In the genomic region with DNA sequence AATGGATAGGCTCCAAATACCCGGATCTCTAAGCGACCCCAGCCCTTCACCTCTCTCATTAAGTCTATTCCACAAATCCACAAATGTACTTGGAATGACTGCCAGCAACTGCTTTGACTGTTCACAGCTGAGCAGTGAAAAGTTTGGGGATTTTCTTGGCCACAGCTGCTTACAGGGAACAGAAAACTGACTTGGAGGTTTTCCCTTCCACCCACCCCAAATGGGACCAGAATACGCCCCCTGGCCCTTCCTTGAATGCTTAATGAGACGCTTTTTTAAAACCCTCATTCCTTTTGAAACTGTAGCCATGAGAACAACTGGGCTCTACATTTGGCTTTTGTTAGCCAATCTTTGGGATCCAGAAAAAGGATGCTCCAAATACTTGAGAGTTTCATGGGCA, we compare ENCODE assay signal across 24 mouse cellular contexts. TPM values are rescaled to one million over a fixed set of nuclear protein-coding genes. Genes with fewer than 3 reads are reported as not detected.
DNase-seq lines count a peak whose midpoint lies in the region; ATAC-seq and TF ChIP-seq lines count a peak whose summit lies in the region.
"Had no signal": no experiment of that assay in that cellular context is flagged by ENCODE, and none has a peak within 500 bp of the region (broad histone marks: within the 10 kb centered on the region; RNA-seq: fewer than 3 reads in every experiment).

No protein-coding gene starts in this region.

- intact Hi-C loops in left cerebral cortex, postnatal 14 days (cut with DNase I) = no loop called here

- no peak overlapping the region for H3K9ac ChIP-seq in forebrain, embryonic 14.5 days (ENCODE audit: low read length)
- H3K9ac ChIP-seq in forebrain, embryonic 12.5 days = no peak overlapping the region
- no peak overlapping the region for H3K9ac ChIP-seq in lung, postnatal 0 days (replicated peaks; ENCODE audit: low read depth)
- H3K9ac ChIP-seq: embryonic facial prominence, embryonic 13.5 days; midbrain, embryonic 12.5 days; stomach, embryonic 15.5 days had no signal

- H3K27me3 ChIP-seq in forebrain, embryonic 14.5 days (replicated peaks; ENCODE audit: control insufficient read depth, insufficient read depth, low read length) = no peaks in the 10 kb centered on the region
- no peaks in the 10 kb centered on the region for H3K27me3 ChIP-seq in forebrain, embryonic 12.5 days
- H3K27me3 ChIP-seq in lung, postnatal 0 days (replicated peaks; ENCODE audit: insufficient read depth, low read length) = no peaks in the 10 kb centered on the region
- H3K27me3 ChIP-seq: embryonic facial prominence, embryonic 13.5 days; midbrain, embryonic 12.5 days; stomach, embryonic 15.5 days had no signal

- TF ChIP-seq CTCF in brain, embryonic 14.5 days (IDR thresholded peaks at IDR 0.05; ENCODE audit: borderline replicate concordance, extremely low read depth, insufficient read depth, insufficient read length) = no peak
- TF ChIP-seq CTCF in lung, postnatal 0 days (IDR thresholded peaks at IDR 0.05) = no peak

- no peak for ATAC-seq in forebrain, embryonic 14.5 days
- no peak for ATAC-seq in forebrain, embryonic 12.5 days (ENCODE audit: low FRiP score)
- ATAC-seq in lung, postnatal 0 days = no peak
- ATAC-seq: intestine, postnatal 0 days had no signal

- DNase-seq in forebrain, embryonic 14.5 days (ENCODE audit: low spot score) = peak; percentile 8
- DNase-seq in layer of hippocampus, adult 18-20 months (ENCODE audit: low spot score in 2 of 2) = peak; percentile 2 to 43
- DNase-seq in layer of hippocampus, adult 9-10 months (ENCODE audit: low spot score) = no peak
- peak; percentile 43 for DNase-seq in brain, embryonic 14.5 days (ENCODE audit: low read depth)
- DNase-seq in left cerebral cortex, postnatal 14 days (ENCODE audit: low spot score in 2 of 2) = peak; percentile 35 to 58
- DNase-seq in lung, postnatal 0 days (ENCODE audit: low spot score) = no peak
- DNase-seq in adrenal gland, postnatal 36 days = no peak
- DNase-seq: kidney, postnatal 10 days; liver; lung, adult 18-20 months; lung, postnatal 4 days; thymus, postnatal 14 days had no signal

- H3K4me3 ChIP-seq in forebrain, embryonic 14.5 days (ENCODE audit: low read depth, low read length) = no peak overlapping the region
- no peak overlapping the region for H3K4me3 ChIP-seq in forebrain, embryonic 12.5 days (replicated peaks)
- H3K4me3 ChIP-seq in lung, postnatal 0 days (ENCODE audit: low read depth, low read length) = no peak overlapping the region
- H3K4me3 ChIP-seq: embryonic facial prominence, embryonic 13.5 days; forebrain, embryonic 10.5 days; midbrain, embryonic 12.5 days; stomach, embryonic 15.5 days had no signal

- H3K9me3 ChIP-seq in forebrain, embryonic 14.5 days (replicated peaks; ENCODE audit: control insufficient read depth, low read length) = no peaks in the 10 kb centered on the region
- H3K9me3 ChIP-seq in forebrain, embryonic 12.5 days = no peaks in the 10 kb centered on the region
- H3K9me3 ChIP-seq in lung, postnatal 0 days (ENCODE audit: low read length) = no peaks in the 10 kb centered on the region
- H3K9me3 ChIP-seq: embryonic facial prominence, embryonic 13.5 days; forebrain, embryonic 10.5 days; midbrain, embryonic 12.5 days; stomach, embryonic 15.5 days had no signal

- 55% methylated on average over 4 of the region's 4 CpGs for WGBS in forebrain, embryonic 14.5 days
- 65% methylated on average over 4 of the region's 4 CpGs for WGBS in forebrain, embryonic 12.5 days
- 77% methylated on average over 4 of the region's 4 CpGs for WGBS in lung, postnatal 0 days

- no peak overlapping the region for H3K4me2 ChIP-seq in forebrain, embryonic 14.5 days (ENCODE audit: low read length)
- no peak overlapping the region for H3K4me2 ChIP-seq in forebrain, embryonic 12.5 days
- H3K4me2 ChIP-seq in lung, postnatal 0 days (replicated peaks; ENCODE audit: low read depth, low read length) = no peak overlapping the region
- H3K4me2 ChIP-seq: embryonic facial prominence, embryonic 13.5 days; midbrain, embryonic 12.5 days; stomach, embryonic 15.5 days had no signal

- no peaks in the 10 kb centered on the region for H3K36me3 ChIP-seq in forebrain, embryonic 14.5 days (ENCODE audit: control insufficient read depth, insufficient read depth, low read length)
- no peaks in the 10 kb centered on the region for H3K36me3 ChIP-seq in forebrain, embryonic 12.5 days (replicated peaks)
- H3K36me3 ChIP-seq in lung, postnatal 0 days (ENCODE audit: insufficient read depth, low read length) = no peaks in the 10 kb centered on the region
- H3K36me3 ChIP-seq: embryonic facial prominence, embryonic 13.5 days; forebrain, embryonic 10.5 days; midbrain, embryonic 12.5 days; stomach, embryonic 15.5 days had no signal

- no peak for TF ChIP-seq POLR2A in brain, embryonic 14.5 days (IDR thresholded peaks at IDR 0.05; ENCODE audit: borderline replicate concordance, extremely low read depth, insufficient read depth, insufficient read length, poor library complexity, severe bottlenecking)

- H3K27ac ChIP-seq in forebrain, embryonic 14.5 days (ENCODE audit: low read depth, low read length) = no peak overlapping the region
- no peak overlapping the region for H3K27ac ChIP-seq in forebrain, embryonic 12.5 days
- no peak overlapping the region for H3K27ac ChIP-seq in lung, postnatal 0 days (ENCODE audit: low read length)
- H3K27ac ChIP-seq: embryonic facial prominence, embryonic 13.5 days; forebrain, embryonic 10.5 days; midbrain, embryonic 12.5 days; stomach, embryonic 15.5 days had no signal

- TF ChIP-seq EP300 in lung, postnatal 0 days (IDR thresholded peaks at IDR 0.05) = no peak

- H3K4me1 ChIP-seq in forebrain, embryonic 14.5 days (ENCODE audit: control insufficient read depth, insufficient read depth, low read length) = no peaks in the 10 kb centered on the region
- H3K4me1 ChIP-seq in forebrain, embryonic 12.5 days = no peaks in the 10 kb centered on the region
- H3K4me1 ChIP-seq in lung, postnatal 0 days (ENCODE audit: insufficient read depth, low read depth, low read length) = no peaks in the 10 kb centered on the region
- H3K4me1 ChIP-seq: embryonic facial prominence, embryonic 13.5 days; forebrain, embryonic 10.5 days; midbrain, embryonic 12.5 days; stomach, embryonic 15.5 days had no signal

RNA-seq across cellular contexts. Expression of a gene that starts 8.6 kb away (rescaled TPM):
- polyA plus RNA-seq in forebrain, embryonic 14.5 days (2014; fragmentation: Nextera tagmentation; extraction: Ambion mirVana) = not detected in 2 replicates
- polyA plus RNA-seq in forebrain, embryonic 12.5 days (2016; fragmentation: Nextera tagmentation; extraction: Ambion mirVana) = not detected in 2 replicates
- total RNA-seq in layer of hippocampus, adult 18-20 months (2021) = not detected
- polyA plus RNA-seq in brain, embryonic 14.5 days (2012; rRNA removed) = not detected in 2 replicates
- not detected for total RNA-seq in left cerebral cortex, postnatal 14 days (2021)
- polyA plus RNA-seq in lung, postnatal 0 days (2015; fragmentation: Nextera tagmentation; extraction: Ambion mirVana) = not detected in 2 replicates
- total RNA-seq in adrenal gland, postnatal 36 days (2021) = not detected
- total RNA-seq: common myeloid progenitor, adult 5-6 weeks; granulocyte monocyte progenitor cell, adult 5-6 weeks; hematopoietic stem cell, adult 5-6 weeks; left cerebral cortex, adult 8-10 months had no signal
- polyA plus RNA-seq: C2C12; embryonic facial prominence, embryonic 13.5 days; forebrain, embryonic 10.5 days; heart, embryonic 14.5 days; intestine, postnatal 0 days; midbrain, embryonic 12.5 days; stomach, embryonic 15.5 days had no signal

RNA-seq across cellular contexts. Expression of a gene that starts 19.7 kb away (rescaled TPM):
- polyA plus RNA-seq in forebrain, embryonic 14.5 days (2014; fragmentation: Nextera tagmentation; extraction: Ambion mirVana) = not detected in 2 replicates
- polyA plus RNA-seq in forebrain, embryonic 12.5 days (2016; fragmentation: Nextera tagmentation; extraction: Ambion mirVana) = not detected in 2 replicates
- total RNA-seq in layer of hippocampus, adult 18-20 months (2021) = not detected
- polyA plus RNA-seq in brain, embryonic 14.5 days (2012; rRNA removed) = not detected in 2 replicates
- total RNA-seq in left cerebral cortex, postnatal 14 days (2021) = not detected
- not detected in 2 replicates for polyA plus RNA-seq in lung, postnatal 0 days (2015; fragmentation: Nextera tagmentation; extraction: Ambion mirVana)
- total RNA-seq in adrenal gland, postnatal 36 days (2021) = not detected
- total RNA-seq: common myeloid progenitor, adult 5-6 weeks; granulocyte monocyte progenitor cell, adult 5-6 weeks; hematopoietic stem cell, adult 5-6 weeks; left cerebral cortex, adult 8-10 months had no signal
- polyA plus RNA-seq: C2C12; embryonic facial prominence, embryonic 13.5 days; forebrain, embryonic 10.5 days; heart, embryonic 14.5 days; intestine, postnatal 0 days; midbrain, embryonic 12.5 days; stomach, embryonic 15.5 days had no signal

RNA-seq across cellular contexts. Expression of a gene that starts 31.6 kb away (rescaled TPM):
- not detected in 2 replicates for polyA plus RNA-seq in forebrain, embryonic 14.5 days (2014; fragmentation: Nextera tagmentation; extraction: Ambion mirVana)
- polyA plus RNA-seq in forebrain, embryonic 12.5 days (2016; fragmentation: Nextera tagmentation; extraction: Ambion mirVana) = not detected in 2 replicates
- total RNA-seq in layer of hippocampus, adult 18-20 months (2021) = not detected
- not detected in 2 replicates for polyA plus RNA-seq in brain, embryonic 14.5 days (2012; rRNA removed)
- total RNA-seq in left cerebral cortex, postnatal 14 days (2021) = not detected
- not detected in 2 replicates for polyA plus RNA-seq in lung, postnatal 0 days (2015; fragmentation: Nextera tagmentation; extraction: Ambion mirVana)
- not detected for total RNA-seq in adrenal gland, postnatal 36 days (2021)
- total RNA-seq: common myeloid progenitor, adult 5-6 weeks; granulocyte monocyte progenitor cell, adult 5-6 weeks; hematopoietic stem cell, adult 5-6 weeks; left cerebral cortex, adult 8-10 months had no signal
- polyA plus RNA-seq: C2C12; embryonic facial prominence, embryonic 13.5 days; forebrain, embryonic 10.5 days; heart, embryonic 14.5 days; intestine, postnatal 0 days; midbrain, embryonic 12.5 days; stomach, embryonic 15.5 days had no signal

RNA-seq across cellular contexts. Expression of a gene that starts 40.0 kb away (rescaled TPM):
- not detected in 2 replicates for polyA plus RNA-seq in forebrain, embryonic 14.5 days (2014; fragmentation: Nextera tagmentation; extraction: Ambion mirVana)
- not detected in 2 replicates for polyA plus RNA-seq in forebrain, embryonic 12.5 days (2016; fragmentation: Nextera tagmentation; extraction: Ambion mirVana)
- total RNA-seq in layer of hippocampus, adult 18-20 months (2021) = not detected
- polyA plus RNA-seq in brain, embryonic 14.5 days (2012; rRNA removed) = not detected in 2 replicates
- total RNA-seq in left cerebral cortex, postnatal 14 days (2021) = not detected
- not detected in 2 replicates for polyA plus RNA-seq in lung, postnatal 0 days (2015; fragmentation: Nextera tagmentation; extraction: Ambion mirVana)
- total RNA-seq in adrenal gland, postnatal 36 days (2021) = not detected
- total RNA-seq: common myeloid progenitor, adult 5-6 weeks; granulocyte monocyte progenitor cell, adult 5-6 weeks; hematopoietic stem cell, adult 5-6 weeks; left cerebral cortex, adult 8-10 months had no signal
- polyA plus RNA-seq: C2C12; embryonic facial prominence, embryonic 13.5 days; forebrain, embryonic 10.5 days; heart, embryonic 14.5 days; intestine, postnatal 0 days; midbrain, embryonic 12.5 days; stomach, embryonic 15.5 days had no signal

RNA-seq across cellular contexts. Expression of a gene that starts 45.7 kb away (rescaled TPM):
- polyA plus RNA-seq in forebrain, embryonic 14.5 days (2014; fragmentation: Nextera tagmentation; extraction: Ambion mirVana) = not detected in 2 replicates
- not detected in 2 replicates for polyA plus RNA-seq in forebrain, embryonic 12.5 days (2016; fragmentation: Nextera tagmentation; extraction: Ambion mirVana)
- not detected for total RNA-seq in layer of hippocampus, adult 18-20 months (2021)
- polyA plus RNA-seq in brain, embryonic 14.5 days (2012; rRNA removed) = not detected in 2 replicates
- total RNA-seq in left cerebral cortex, postnatal 14 days (2021) = not detected
- polyA plus RNA-seq in lung, postnatal 0 days (2015; fragmentation: Nextera tagmentation; extraction: Ambion mirVana) = not detected in 2 replicates
- total RNA-seq in adrenal gland, postnatal 36 days (2021) = not detected
- total RNA-seq: common myeloid progenitor, adult 5-6 weeks; granulocyte monocyte progenitor cell, adult 5-6 weeks; hematopoietic stem cell, adult 5-6 weeks; left cerebral cortex, adult 8-10 months had no signal
- polyA plus RNA-seq: C2C12; embryonic facial prominence, embryonic 13.5 days; forebrain, embryonic 10.5 days; heart, embryonic 14.5 days; intestine, postnatal 0 days; midbrain, embryonic 12.5 days; stomach, embryonic 15.5 days had no signal

Comparison
In these comparisons a context has a peak if more than half of its experiments do, and no peak if none do; other contexts are left out.
1. DNase-seq: peak in forebrain, embryonic 14.5 days (single experiment), layer of hippocampus, adult 18-20 months (2 of 2), brain, embryonic 14.5 days (single experiment) and left cerebral cortex, postnatal 14 days (2 of 2); none in layer of hippocampus, adult 9-10 months (single experiment), lung, postnatal 0 days (single experiment) and adrenal gland, postnatal 36 days (0 of 2).